Mouse (Mus musculus): ENCODE measurements around the gene Ttc39b. TPM values are rescaled to one million over a fixed set of nuclear protein-coding genes. Genes with fewer than 3 reads are reported as not detected.

Gene Ttc39b
- polyA plus RNA-seq, 1 experiment from 2014 or later, result 1.8 TPM

GRCm38 (mm10) chr4:83301713-83302112, 22.3 kb downstream of the Ttc39b start:
- Histone ChIP-seq H3K4me3 (no peak overlapping the region), H3K27ac (replicated peaks) (no peak overlapping the region), H3K4me1 (0 out of 2 replicates have a peak, but pooled peaks cover 3% of the 10 kb centered on the region), H3K27me3 (ENCODE audit: low read depth, poor library complexity, severe bottlenecking) (no peaks in the 10 kb centered on the region), H3K36me3 (no peaks in the 10 kb centered on the region), H3K9me3 (replicated peaks) (no peaks in the 10 kb centered on the region)
- WGBS, result 89% methylated on average over 1 of the region's 1 CpGs
- no peak for DNase-seq (ENCODE audit: low spot score)

DNA sequence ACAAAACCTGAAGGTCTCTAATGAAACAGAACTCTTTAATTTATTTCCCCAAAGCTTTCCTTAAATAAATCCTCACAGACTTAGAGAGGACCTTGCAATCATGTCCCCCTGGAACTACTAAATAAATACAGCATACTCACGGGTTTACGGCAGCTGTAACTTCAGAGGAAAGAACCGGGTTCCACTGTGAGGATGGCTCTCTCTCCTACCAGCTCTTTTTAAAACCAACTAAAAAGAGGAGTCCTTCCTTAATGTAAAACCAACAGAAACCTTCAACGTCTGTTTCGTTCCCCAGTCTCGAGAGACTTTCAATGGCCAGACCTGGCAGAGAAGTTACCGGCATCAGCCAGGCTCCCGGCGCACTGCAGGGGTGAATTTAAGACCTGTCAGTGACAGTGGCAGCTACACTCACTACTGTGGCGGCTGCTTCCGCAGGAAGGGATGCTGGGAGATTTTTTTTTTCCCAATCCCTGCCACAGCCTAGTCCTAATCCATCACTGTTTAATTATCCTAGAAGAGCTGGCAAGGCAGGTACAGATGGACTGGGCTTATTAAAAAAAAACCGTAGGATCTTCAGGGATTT, 39.2 kb downstream of the Ttc39b start:
- H3K27me3 ChIP-seq (ENCODE audit: low read depth, poor library complexity, severe bottlenecking), result no peaks in the 10 kb centered on the region
- peaks cover 13% of the 10 kb centered on the region for H3K4me1 ChIP-seq
- 6% methylated on average over 12 of the region's 12 CpGs for WGBS
- peak overlapping the region; percentile 57 for H3K4me3 ChIP-seq
- H3K27ac ChIP-seq (replicated peaks), result peak overlapping the region; percentile 1; the same call in 1 of the 2 replicates
- no peaks in the 10 kb centered on the region for H3K36me3 ChIP-seq
- H3K9me3 ChIP-seq (replicated peaks), result no peaks in the 10 kb centered on the region
- peak; percentile 38 for DNase-seq (ENCODE audit: low spot score)

GRCm38 (mm10) chr4:83283973-83284767, 39.9 kb downstream of the Ttc39b start:
- peaks cover 13% of the 10 kb centered on the region for H3K4me1 ChIP-seq

DNA sequence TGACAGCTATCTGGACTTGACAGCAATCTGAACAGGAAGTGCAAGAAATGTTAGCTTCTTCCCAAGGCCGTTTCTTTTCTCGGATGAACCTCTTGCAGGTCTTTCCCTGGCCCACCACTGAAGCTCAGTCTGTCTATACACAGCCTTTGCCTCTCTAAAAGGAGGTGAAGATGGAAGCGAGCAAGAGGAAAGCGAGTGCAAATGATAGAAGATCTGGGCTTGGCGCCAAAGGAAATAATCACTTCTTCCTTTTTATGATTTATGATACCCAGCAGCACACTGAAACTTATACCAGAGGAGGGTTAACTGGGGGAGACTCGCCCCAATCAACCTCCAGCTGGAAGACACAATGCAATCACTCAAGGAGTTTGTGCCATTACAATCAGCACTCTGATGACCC, 41.6 kb downstream of the Ttc39b start:
- no peaks in the 10 kb centered on the region for H3K27me3 ChIP-seq (ENCODE audit: low read depth, poor library complexity, severe bottlenecking)
- DNase-seq (ENCODE audit: low spot score), result no peak
- no peaks in the 10 kb centered on the region for H3K9me3 ChIP-seq (replicated peaks)
- H3K4me3 ChIP-seq, result no peak overlapping the region
- H3K36me3 ChIP-seq, result no peaks in the 10 kb centered on the region
- WGBS, result 83% methylated on average over 6 of the region's 6 CpGs
- H3K27ac ChIP-seq (replicated peaks), result no peak overlapping the region
- H3K4me1 ChIP-seq, result peaks cover 13% of the 10 kb centered on the region

More at GRCm38 (mm10) chr4:83283973-83284767, 39.9 kb downstream of the Ttc39b start:
- 23% methylated on average over 19 of the region's 19 CpGs for WGBS
- peak; percentile 65 for DNase-seq (ENCODE audit: low spot score)
- Histone ChIP-seq H3K27me3 (ENCODE audit: low read depth, poor library complexity, severe bottlenecking) (no peaks in the 10 kb centered on the region), H3K36me3 (no peaks in the 10 kb centered on the region), H3K4me3 (peak overlapping the region; percentile 57), H3K9me3 (replicated peaks) (no peaks in the 10 kb centered on the region), H3K27ac (replicated peaks) (peak overlapping the region; percentile 1; the same call in 1 of the 2 replicates)

GRCm38 (mm10) chr4:83279236-83279635, 44.8 kb downstream of the Ttc39b start:
- Histone ChIP-seq H3K4me1 (peaks cover 4% of the 10 kb centered on the region), H3K9me3 (replicated peaks) (no peaks in the 10 kb centered on the region), H3K36me3 (no peaks in the 10 kb centered on the region), H3K4me3 (no peak overlapping the region), H3K27ac (replicated peaks) (no peak overlapping the region), H3K27me3 (ENCODE audit: low read depth, poor library complexity, severe bottlenecking) (no peaks in the 10 kb centered on the region)
- WGBS, result 92% methylated on average over 7 of the region's 7 CpGs
- DNase-seq (ENCODE audit: low spot score), result no peak

DNA sequence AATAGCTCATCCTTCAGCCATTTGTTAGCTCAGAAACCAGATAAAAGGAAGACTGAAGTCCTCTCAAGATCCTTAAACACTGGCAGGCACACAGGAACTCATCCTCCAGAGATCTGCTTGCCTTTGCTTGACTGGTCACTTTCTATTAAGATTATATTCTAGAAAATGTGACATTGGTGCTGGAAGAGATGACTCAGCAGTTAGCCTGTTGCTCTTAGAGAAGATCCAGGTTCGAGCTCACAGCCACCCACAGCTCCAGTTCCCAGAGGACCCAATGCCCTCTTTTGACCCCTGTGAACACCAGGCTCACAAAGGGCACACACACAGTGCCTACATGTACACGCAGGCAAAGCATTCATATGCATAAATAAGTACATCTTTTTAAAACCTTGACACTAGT, 49.8 kb downstream of the Ttc39b start:
- Histone ChIP-seq H3K9me3 (replicated peaks) (no peaks in the 10 kb centered on the region), H3K4me1 (no peaks in the 10 kb centered on the region), H3K27ac (replicated peaks) (no peak overlapping the region), H3K27me3 (ENCODE audit: low read depth, poor library complexity, severe bottlenecking) (no peaks in the 10 kb centered on the region), H3K36me3 (no peaks in the 10 kb centered on the region), H3K4me3 (no peak overlapping the region)
- 80% methylated on average over 2 of the region's 2 CpGs for whole genome bisulfite sequencing
- no peak for DNase-seq (ENCODE audit: low spot score)

DNA sequence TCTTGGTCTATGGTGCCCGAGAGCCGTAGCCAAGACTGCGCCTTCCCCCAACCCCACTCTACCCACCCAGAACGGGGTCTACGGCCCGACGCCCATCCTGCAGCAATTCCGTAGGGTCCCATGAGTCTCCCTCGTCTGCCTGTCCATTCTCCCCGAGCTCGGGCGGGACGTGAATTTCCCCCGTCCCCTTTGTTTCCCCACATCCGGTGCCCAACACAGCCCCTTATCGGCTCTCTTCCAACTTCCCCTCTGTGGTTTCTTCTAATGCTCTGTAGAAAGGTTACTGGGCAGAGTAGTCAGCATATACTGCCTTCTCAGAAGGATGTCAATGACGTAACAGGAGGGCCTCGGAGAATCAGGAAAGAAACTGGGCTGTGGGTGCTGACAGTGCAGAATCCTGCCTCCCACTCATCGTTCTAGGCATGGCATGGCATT, 50.4 kb downstream of the Ttc39b start:
- Histone ChIP-seq H3K27ac (replicated peaks) (no peak overlapping the region), H3K36me3 (no peaks in the 10 kb centered on the region), H3K27me3 (ENCODE audit: low read depth, poor library complexity, severe bottlenecking) (no peaks in the 10 kb centered on the region), H3K9me3 (replicated peaks) (no peaks in the 10 kb centered on the region), H3K4me1 (0 out of 2 replicates have a peak, but pooled peaks cover 4% of the 10 kb centered on the region), H3K4me3 (no peak overlapping the region)
- DNase-seq (ENCODE audit: low spot score), result no peak
- WGBS, result 91% methylated on average over 19 of the region's 19 CpGs

DNA sequence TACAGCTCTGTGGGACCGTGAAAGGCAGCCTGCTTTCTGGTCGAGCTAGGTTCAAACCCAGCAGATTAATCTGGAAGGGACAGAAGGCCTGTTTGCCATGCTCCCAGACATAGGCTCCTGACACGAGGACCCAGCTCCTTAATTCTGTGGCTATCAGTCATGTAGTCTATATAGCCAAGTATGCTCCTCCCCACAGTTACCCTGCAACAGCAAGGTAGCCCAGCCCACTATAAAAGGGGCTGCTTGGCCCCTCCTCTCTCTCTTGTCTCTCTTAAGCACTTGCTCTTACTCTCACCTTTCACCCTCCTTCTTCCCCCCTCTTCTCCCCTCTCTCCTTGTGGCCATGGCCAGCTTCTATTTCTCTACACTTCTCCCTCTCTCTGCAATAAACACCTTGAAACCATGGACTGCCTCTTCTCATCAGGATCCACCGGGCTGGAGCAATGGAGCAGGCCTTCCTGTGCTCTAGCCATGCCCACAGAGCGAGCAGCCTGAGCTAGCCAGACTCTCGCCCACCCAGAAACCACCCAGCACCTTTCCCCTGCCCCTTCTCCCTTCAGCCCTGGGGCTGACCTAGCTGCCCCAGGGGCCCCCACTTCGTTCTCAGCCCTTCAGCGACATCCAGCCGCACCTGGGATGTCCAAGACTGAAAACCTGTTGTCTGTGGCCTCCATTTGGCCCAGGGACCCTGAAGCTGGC, 51.0 kb downstream of the Ttc39b start:
- WGBS, result 81% methylated on average over 9 of the region's 9 CpGs
- H3K4me1 ChIP-seq, result 0 out of 2 replicates have a peak, but pooled peaks cover 5% of the 10 kb centered on the region
- H3K36me3 ChIP-seq, result no peaks in the 10 kb centered on the region
- no peaks in the 10 kb centered on the region for H3K27me3 ChIP-seq (ENCODE audit: low read depth, poor library complexity, severe bottlenecking)
- no peak for DNase-seq (ENCODE audit: low spot score)
- no peak overlapping the region for H3K27ac ChIP-seq (replicated peaks)
- H3K9me3 ChIP-seq (replicated peaks), result no peaks in the 10 kb centered on the region
- H3K4me3 ChIP-seq, result no peak overlapping the region

DNA sequence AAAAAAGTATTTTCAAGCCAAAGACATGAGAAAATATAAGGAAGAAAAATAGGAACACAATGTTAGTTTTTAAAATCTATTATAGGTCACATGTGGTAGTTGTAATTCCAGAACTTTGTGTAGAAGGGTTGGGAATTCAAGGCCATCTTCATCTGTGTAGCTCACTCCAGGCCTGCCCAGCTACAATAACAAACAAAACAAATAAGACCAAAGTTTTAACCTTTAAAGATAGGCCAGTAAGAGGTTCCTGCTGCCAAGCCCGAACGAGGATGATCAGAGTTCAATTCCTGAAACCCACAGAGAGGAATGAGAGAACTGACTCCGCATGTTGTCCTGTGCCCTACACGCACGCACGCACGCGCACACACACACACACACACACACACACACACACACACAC, 53.6 kb downstream of the Ttc39b start:
- no peaks in the 10 kb centered on the region for H3K36me3 ChIP-seq
- no peaks in the 10 kb centered on the region for H3K9me3 ChIP-seq (replicated peaks)
- 0 out of 2 replicates have a peak, but pooled peaks cover 5% of the 10 kb centered on the region for H3K4me1 ChIP-seq
- no peaks in the 10 kb centered on the region for H3K27me3 ChIP-seq (ENCODE audit: low read depth, poor library complexity, severe bottlenecking)
- no peak overlapping the region for H3K4me3 ChIP-seq
- WGBS, result 83% methylated on average over 8 of the region's 8 CpGs
- DNase-seq (ENCODE audit: low spot score), result no peak
- no peak overlapping the region for H3K27ac ChIP-seq (replicated peaks)

DNA sequence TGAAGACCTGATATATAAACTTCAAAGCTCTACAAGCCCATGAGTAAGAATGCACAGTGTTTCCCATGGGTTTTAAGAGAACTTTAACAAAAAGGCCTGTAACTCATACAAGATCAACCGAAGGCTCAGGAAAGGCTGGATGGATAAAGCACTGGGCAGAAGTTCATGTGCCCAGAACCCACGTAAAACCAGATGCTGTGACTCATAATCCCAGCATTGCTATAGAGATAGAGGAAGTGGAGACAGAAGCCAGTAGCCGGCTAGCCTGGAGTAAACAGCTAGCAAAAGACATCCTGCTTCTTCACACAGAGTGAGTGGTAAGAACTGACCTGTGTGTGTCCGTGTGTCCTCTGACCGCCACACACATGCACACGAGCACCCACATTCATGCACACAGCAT, 54.4 kb downstream of the Ttc39b start:
- DNase-seq (ENCODE audit: low spot score), result no peak
- Histone ChIP-seq H3K27ac (replicated peaks) (no peak overlapping the region), H3K9me3 (replicated peaks) (no peaks in the 10 kb centered on the region), H3K27me3 (ENCODE audit: low read depth, poor library complexity, severe bottlenecking) (no peaks in the 10 kb centered on the region), H3K4me1 (0 out of 2 replicates have a peak, but pooled peaks cover 5% of the 10 kb centered on the region), H3K4me3 (no peak overlapping the region), H3K36me3 (no peaks in the 10 kb centered on the region)
- WGBS, result 85% methylated on average over 6 of the region's 6 CpGs

DNA sequence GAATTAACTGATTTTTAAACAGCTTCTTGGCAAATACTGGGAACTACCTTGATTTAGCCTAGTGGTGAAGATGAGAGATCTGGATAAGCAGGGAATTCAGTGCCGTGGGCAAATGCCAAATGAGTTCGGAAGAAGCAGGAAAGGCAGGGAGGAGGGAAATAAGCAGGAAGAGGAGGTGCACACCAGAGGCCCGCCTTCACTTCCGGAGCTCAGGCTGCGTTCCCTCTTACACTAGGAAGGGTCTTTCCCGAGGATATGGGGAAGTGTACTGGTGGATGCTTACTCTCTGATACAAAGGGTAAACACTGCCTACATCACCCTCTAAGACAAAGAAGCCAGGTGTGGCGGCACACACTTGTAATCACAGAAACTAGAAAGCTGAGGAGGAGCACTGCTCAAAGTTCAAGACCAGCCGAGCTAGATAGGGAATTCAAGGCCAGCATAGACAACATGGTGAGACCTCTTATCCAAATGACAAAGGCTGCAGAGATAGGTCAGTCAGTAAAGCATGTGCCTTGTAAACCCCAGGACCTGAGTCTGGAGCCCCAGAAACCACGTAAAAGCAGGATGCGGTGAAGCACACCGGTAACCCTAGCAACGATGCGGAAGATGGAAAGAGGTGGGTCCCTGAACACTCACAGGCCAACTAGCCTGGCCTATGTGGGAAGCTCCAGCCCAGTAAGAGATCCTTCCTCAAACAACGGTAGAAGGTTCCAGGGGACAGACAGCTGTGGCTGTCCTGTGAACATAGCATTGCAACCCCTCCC, 57.9 kb downstream of the Ttc39b start:
- Histone ChIP-seq H3K4me3 (no peak overlapping the region), H3K4me1 (peaks cover 17% of the 10 kb centered on the region), H3K9me3 (replicated peaks) (no peaks in the 10 kb centered on the region), H3K27ac (replicated peaks) (no peak overlapping the region), H3K36me3 (no peaks in the 10 kb centered on the region), H3K27me3 (ENCODE audit: low read depth, poor library complexity, severe bottlenecking) (no peaks in the 10 kb centered on the region)
- no peak for DNase-seq (ENCODE audit: low spot score)
- 81% methylated on average over 14 of the region's 14 CpGs for WGBS

- peaks cover 17% of the 10 kb centered on the region for H3K4me1 ChIP-seq
- 84% methylated on average over 2 of the region's 2 CpGs for WGBS
- H3K27me3 ChIP-seq (ENCODE audit: low read depth, poor library complexity, severe bottlenecking), result no peaks in the 10 kb centered on the region
- no peaks in the 10 kb centered on the region for H3K9me3 ChIP-seq (replicated peaks)
- no peak overlapping the region for H3K27ac ChIP-seq (replicated peaks)
- no peaks in the 10 kb centered on the region for H3K36me3 ChIP-seq
- DNase-seq (ENCODE audit: low spot score), result no peak
- H3K4me3 ChIP-seq, result no peak overlapping the region
Measured at GRCm38 (mm10) chr4:83264832-83265231, 59.2 kb downstream of the Ttc39b start.

All from midbrain, embryonic 10.5 days (tissue).